Mouse (Mus musculus): ENCODE measurements around the gene Mycl. TPM values are rescaled to one million over a fixed set of nuclear protein-coding genes. Genes with fewer than 3 reads are reported as not detected.

Gene Mycl
- total and polyA plus RNA-seq, 3 experiments = not detected

- TF ChIP-seq TCF12 (IDR thresholded peaks at IDR 0.05; ENCODE audit: low read depth, low read length) = no peak
- TF ChIP-seq ETS1 (IDR thresholded peaks at IDR 0.05; ENCODE audit: low read depth, low read length) = no peak
- TF ChIP-seq CHD1 (IDR thresholded peaks at IDR 0.05; ENCODE audit: low read depth, low read length) = no peak
- TF ChIP-seq EP300 (IDR thresholded peaks at IDR 0.05; ENCODE audit: low read depth in 1 of 2, low read length in 2 of 2) = no peak
- TF ChIP-seq USF2 (IDR thresholded peaks at IDR 0.05; ENCODE audit: borderline replicate concordance in 1 of 2, insufficient read depth in 1 of 2, low read depth in 1 of 2, low read length in 2 of 2) = no peak
- TF ChIP-seq HCFC1 (IDR thresholded peaks at IDR 0.05; ENCODE audit: low read depth, low read length) = no peak
- DNase-seq (ENCODE audit: low read depth, low spot score) = no peak
- H3K79me2 ChIP-seq (ENCODE audit: control insufficient read depth, insufficient read depth, low read length, poor library complexity) = no peaks in the 10 kb centered on the region
- 0 out of 4 replicates have a peak, but pooled peaks cover 0 to 5% of the 10 kb centered on the region in 2 experiments for H3K4me1 ChIP-seq (ENCODE audit: control insufficient read depth in 1 of 2, insufficient read depth in 2 of 2, low read length in 2 of 2)
- no peak overlapping the region for H3K4me3 ChIP-seq (ENCODE audit: control insufficient read depth in 1 of 2, insufficient read depth in 1 of 2, low read depth in 2 of 2, low read length in 2 of 2)
- H3K27ac ChIP-seq (ENCODE audit: control insufficient read depth, low read depth, low read length) = no peak overlapping the region
- no peak overlapping the region for H3K9ac ChIP-seq (ENCODE audit: control insufficient read depth, low read depth, low read length, poor library complexity, severe bottlenecking)
- peaks cover 0 to 2% of the 10 kb centered on the region in 2 experiments; a peak in 1 of 4 replicates for H3K36me3 ChIP-seq (ENCODE audit: control insufficient read depth in 1 of 2, insufficient read depth in 2 of 2, low read length in 2 of 2)
- H3K27me3 ChIP-seq (ENCODE audit: control insufficient read depth in 1 of 2, insufficient read depth in 2 of 2, low read length in 2 of 2) = peaks cover 0 to 4% of the 10 kb centered on the region in 2 experiments
- H3K9me3 ChIP-seq (replicated peaks; ENCODE audit: insufficient read depth, low read length) = no peaks in the 10 kb centered on the region
Measured at GRCm38 (mm10) chr4:122976885-122977284, 18.6 kb upstream of the Mycl start.

GRCm38 (mm10) chr4:122978850-122979249 is 16.6 kb upstream of the Mycl start:
- Histone ChIP-seq H3K4me3 (ENCODE audit: control insufficient read depth in 1 of 2, insufficient read depth in 1 of 2, low read depth in 2 of 2, low read length in 2 of 2) (no peak overlapping the region), H3K36me3 (ENCODE audit: control insufficient read depth in 1 of 2, insufficient read depth in 2 of 2, low read length in 2 of 2) (peaks cover 0 to 2% of the 10 kb centered on the region in 2 experiments; a peak in 1 of 4 replicates), H3K9me3 (replicated peaks; ENCODE audit: insufficient read depth, low read length) (no peaks in the 10 kb centered on the region), H3K79me2 (ENCODE audit: control insufficient read depth, insufficient read depth, low read length, poor library complexity) (no peaks in the 10 kb centered on the region), H3K4me1 (ENCODE audit: control insufficient read depth in 1 of 2, insufficient read depth in 2 of 2, low read length in 2 of 2) (0 out of 4 replicates have a peak, but pooled peaks cover 0 to 5% of the 10 kb centered on the region in 2 experiments), H3K27me3 (ENCODE audit: control insufficient read depth in 1 of 2, insufficient read depth in 2 of 2, low read length in 2 of 2) (peaks cover 2 to 4% of the 10 kb centered on the region in 2 experiments), H3K9ac (ENCODE audit: control insufficient read depth, low read depth, low read length, poor library complexity, severe bottlenecking) (no peak overlapping the region), H3K27ac (ENCODE audit: control insufficient read depth, low read depth, low read length) (no peak overlapping the region)
- DNase-seq (ENCODE audit: low read depth, low spot score) = no peak
- TF ChIP-seq SMC3 (IDR thresholded peaks at IDR 0.05; ENCODE audit: low read depth, low read length) = no peak
- TF ChIP-seq TAL1 (IDR thresholded peaks at IDR 0.05; ENCODE audit: low read length) = no peak
- TF ChIP-seq E2F4 (IDR thresholded peaks at IDR 0.05; ENCODE audit: borderline replicate concordance, low read depth, low read length) = no peak
- no peak for TF ChIP-seq CTCF (IDR thresholded peaks at IDR 0.05 in 2 of 3, conservative IDR thresholded peaks at IDR 0.05 in 1 of 3; ENCODE audit: control insufficient read depth in 1 of 3, insufficient read depth in 1 of 3, low read depth in 2 of 3, low read length in 3 of 3, poor library complexity in 1 of 3, severe bottlenecking in 1 of 3)
- no peak for TF ChIP-seq USF1 (IDR thresholded peaks at IDR 0.05; ENCODE audit: low read depth, low read length)
- no peak for TF ChIP-seq ZKSCAN1 (IDR thresholded peaks at IDR 0.05; ENCODE audit: low read depth, low read length)
- no peak for TF ChIP-seq POLR2AphosphoS2 (IDR thresholded peaks at IDR 0.05; ENCODE audit: low read length)
- TF ChIP-seq POLR2A (IDR thresholded peaks at IDR 0.05; ENCODE audit: control insufficient read depth in 1 of 2, insufficient read depth in 1 of 2, low read depth in 1 of 2, low read length in 2 of 2, poor library complexity in 1 of 2) = no peak

- no peaks in the 10 kb centered on the region for H3K79me2 ChIP-seq (ENCODE audit: control insufficient read depth, insufficient read depth, low read length, poor library complexity)
- H3K4me3 ChIP-seq (ENCODE audit: control insufficient read depth in 1 of 2, insufficient read depth in 1 of 2, low read depth in 2 of 2, low read length in 2 of 2) = no peak overlapping the region
- no peaks in the 10 kb centered on the region for H3K9me3 ChIP-seq (replicated peaks; ENCODE audit: insufficient read depth, low read length)
- DNase-seq (ENCODE audit: low read depth, low spot score) = no peak
- peaks cover 0 to 2% of the 10 kb centered on the region in 2 experiments; a peak in 1 of 4 replicates for H3K36me3 ChIP-seq (ENCODE audit: control insufficient read depth in 1 of 2, insufficient read depth in 2 of 2, low read length in 2 of 2)
- no peak overlapping the region for H3K27ac ChIP-seq (ENCODE audit: control insufficient read depth, low read depth, low read length)
- no peak for TF ChIP-seq MYC (IDR thresholded peaks at IDR 0.05; ENCODE audit: low read depth, low read length)
- TF ChIP-seq ELF1 (IDR thresholded peaks at IDR 0.05; ENCODE audit: low read depth, low read length) = no peak
- TF ChIP-seq HCFC1 (IDR thresholded peaks at IDR 0.05; ENCODE audit: low read depth, low read length) = no peak
- TF ChIP-seq JUND (IDR thresholded peaks at IDR 0.05; ENCODE audit: low read depth, low read length) = no peak
- no peak for TF ChIP-seq USF1 (IDR thresholded peaks at IDR 0.05; ENCODE audit: low read depth, low read length)
- no peak for TF ChIP-seq BHLHE40 (IDR thresholded peaks at IDR 0.05; ENCODE audit: borderline replicate concordance, low read depth, low read length)
- no peak for TF ChIP-seq CTCF (IDR thresholded peaks at IDR 0.05 in 2 of 3, conservative IDR thresholded peaks at IDR 0.05 in 1 of 3; ENCODE audit: control insufficient read depth in 1 of 3, insufficient read depth in 1 of 3, low read depth in 2 of 3, low read length in 3 of 3, poor library complexity in 1 of 3, severe bottlenecking in 1 of 3)
- TF ChIP-seq USF2 (IDR thresholded peaks at IDR 0.05; ENCODE audit: borderline replicate concordance in 1 of 2, insufficient read depth in 1 of 2, low read depth in 1 of 2, low read length in 2 of 2) = no peak
- H3K27me3 ChIP-seq (ENCODE audit: control insufficient read depth in 1 of 2, insufficient read depth in 2 of 2, low read length in 2 of 2) = peaks cover 1 to 2% of the 10 kb centered on the region in 2 experiments; a peak in 2 of 4 replicates
- H3K4me1 ChIP-seq (ENCODE audit: control insufficient read depth in 1 of 2, insufficient read depth in 2 of 2, low read length in 2 of 2) = 0 out of 4 replicates have a peak, but pooled peaks cover 0 to 5% of the 10 kb centered on the region in 2 experiments
- H3K9ac ChIP-seq (ENCODE audit: control insufficient read depth, low read depth, low read length, poor library complexity, severe bottlenecking) = no peak overlapping the region
Measured at GRCm38 (mm10) chr4:122979826-122980225, 15.6 kb upstream of the Mycl start.
